Comparison of ENCODE assay signal across 11 mouse cellular contexts in genomic region chr15:102747853-102748252, GRCm38 (mm10). TPM values are rescaled to one million over a fixed set of nuclear protein-coding genes. Genes with fewer than 3 reads are reported as not detected.
DNase-seq lines count a peak whose midpoint lies in the region; ATAC-seq and TF ChIP-seq lines count a peak whose summit lies in the region.
"Had no signal": no experiment of that assay in that cellular context is flagged by ENCODE, and none has a peak within 500 bp of the region (broad histone marks: within the 10 kb centered on the region; RNA-seq: fewer than 3 reads in every experiment).

No protein-coding gene starts in this region.

- H3K4me1 ChIP-seq in neural tube, embryonic 11.5 days (ENCODE audit: control insufficient read depth, insufficient read depth, low read length), result peaks cover 42% of the 10 kb centered on the region
- peaks cover 55% of the 10 kb centered on the region for H3K4me1 ChIP-seq in forebrain, embryonic 16.5 days (replicated peaks; ENCODE audit: control insufficient read depth, insufficient read depth, low read length)
- H3K4me1 ChIP-seq in limb, embryonic 14.5 days (ENCODE audit: control insufficient read depth, insufficient read depth, low read length), result peaks cover 23% of the 10 kb centered on the region
- no peaks in the 10 kb centered on the region; the same call in 1 of the 2 replicates for H3K4me1 ChIP-seq in stomach, postnatal 0 days (replicated peaks; ENCODE audit: control insufficient read depth, insufficient read depth)

- 19% methylated on average over 8 of the region's 8 CpGs for WGBS in neural tube, embryonic 11.5 days
- 14% methylated on average over 8 of the region's 8 CpGs for WGBS in forebrain, embryonic 16.5 days
- 28% methylated on average over 8 of the region's 8 CpGs for WGBS in limb, embryonic 14.5 days
- WGBS in stomach, postnatal 0 days, result 44% methylated on average over 8 of the region's 8 CpGs

- peak overlapping the region; percentile 42; the same call in 1 of the 2 replicates for H3K4me3 ChIP-seq in neural tube, embryonic 11.5 days (ENCODE audit: low read depth, low read length)
- peak overlapping the region; percentile 1; the same call in 1 of the 2 replicates for H3K4me3 ChIP-seq in forebrain, embryonic 16.5 days (replicated peaks; ENCODE audit: low read length)
- no peak overlapping the region; the same call in 1 of the 2 replicates for H3K4me3 ChIP-seq in limb, embryonic 14.5 days (replicated peaks; ENCODE audit: low read length)
- peak overlapping the region; percentile 51; the same call in 1 of the 2 replicates for H3K4me3 ChIP-seq in stomach, postnatal 0 days (ENCODE audit: low read depth, low read length)

- TF ChIP-seq POLR2A in limb, embryonic 14.5 days (IDR thresholded peaks at IDR 0.05; ENCODE audit: borderline replicate concordance, extremely low read depth, insufficient read depth, insufficient read length), result no peak

- H3K9ac ChIP-seq in neural tube, embryonic 11.5 days (ENCODE audit: low read length), result peak overlapping the region; percentile 73
- peak overlapping the region; percentile 81 for H3K9ac ChIP-seq in forebrain, embryonic 16.5 days (replicated peaks; ENCODE audit: low read depth, low read length)
- no peak overlapping the region for H3K9ac ChIP-seq in limb, embryonic 14.5 days (ENCODE audit: low read depth, low read length, severe bottlenecking)
- H3K9ac ChIP-seq in stomach, postnatal 0 days (ENCODE audit: low read length), result no peak overlapping the region

- TF ChIP-seq EP300 in stomach, postnatal 0 days (optimal IDR thresholded peaks at IDR 0.05), result no peak

- no peak for TF ChIP-seq CTCF in stomach, postnatal 0 days (IDR thresholded peaks at IDR 0.05; ENCODE audit: low read depth)

- peak; percentile 16 for DNase-seq in neural tube, embryonic 11.5 days (ENCODE audit: low spot score)
- no peak for DNase-seq in neural tube, embryonic 10.5 days (ENCODE audit: extremely low spot score, low spot score)
- DNase-seq in limb, embryonic 14.5 days (ENCODE audit: low spot score), result no peak
- no peak for DNase-seq in stomach, postnatal 0 days (ENCODE audit: low spot score)
- no peak for DNase-seq in yolk sac, embryonic 10.5 days (ENCODE audit: low spot score)
- no peak for DNase-seq in embryo, embryonic 11 days
- no peak for DNase-seq in layer of hippocampus, postnatal 10 days (ENCODE audit: low spot score in 2 of 2)
- DNase-seq: layer of hippocampus, adult 9-11 months; thymus, postnatal 36 days had no signal

- no peaks in the 10 kb centered on the region for H3K9me3 ChIP-seq in neural tube, embryonic 11.5 days (ENCODE audit: control insufficient read depth, low read length)
- H3K9me3 ChIP-seq in forebrain, embryonic 16.5 days (ENCODE audit: control insufficient read depth, low read length), result no peaks in the 10 kb centered on the region
- no peaks in the 10 kb centered on the region for H3K9me3 ChIP-seq in limb, embryonic 14.5 days (ENCODE audit: control insufficient read depth, low read length)
- H3K9me3 ChIP-seq in stomach, postnatal 0 days (ENCODE audit: control insufficient read depth, low read length), result no peaks in the 10 kb centered on the region
- H3K9me3 ChIP-seq: megakaryocyte, embryonic 14.5 days had no signal

- peak overlapping the region; percentile 87 for H3K4me2 ChIP-seq in neural tube, embryonic 11.5 days (ENCODE audit: low read depth)
- H3K4me2 ChIP-seq in forebrain, embryonic 16.5 days (ENCODE audit: low read length), result peak overlapping the region; percentile 86
- H3K4me2 ChIP-seq in limb, embryonic 14.5 days (replicated peaks; ENCODE audit: low read depth, low read length, severe bottlenecking), result peak overlapping the region; percentile 97
- H3K4me2 ChIP-seq in stomach, postnatal 0 days (replicated peaks; ENCODE audit: low read depth), result no peak overlapping the region

- peaks cover 58% of the 10 kb centered on the region for H3K27me3 ChIP-seq in neural tube, embryonic 11.5 days (ENCODE audit: control insufficient read depth, insufficient read depth, low read length)
- no peaks in the 10 kb centered on the region for H3K27me3 ChIP-seq in forebrain, embryonic 16.5 days (replicated peaks; ENCODE audit: control insufficient read depth, insufficient read depth, low read length)
- peaks cover 45% of the 10 kb centered on the region for H3K27me3 ChIP-seq in limb, embryonic 14.5 days (ENCODE audit: control insufficient read depth, insufficient read depth, low read length)
- H3K27me3 ChIP-seq in stomach, postnatal 0 days (ENCODE audit: control insufficient read depth, insufficient read depth, low read length), result peaks cover 37% of the 10 kb centered on the region

- no peak for ATAC-seq in neural tube, embryonic 11.5 days (ENCODE audit: insufficient read depth, low FRiP score, low TSS enrichment)
- ATAC-seq in forebrain, embryonic 16.5 days, result no peak
- no peak for ATAC-seq in limb, embryonic 14.5 days (ENCODE audit: low FRiP score, low read depth)
- ATAC-seq in stomach, postnatal 0 days (ENCODE audit: low FRiP score, low TSS enrichment), result no peak

- peak overlapping the region; percentile 90 for H3K27ac ChIP-seq in neural tube, embryonic 11.5 days (ENCODE audit: low read depth, low read length)
- H3K27ac ChIP-seq in forebrain, embryonic 16.5 days (ENCODE audit: low read length), result peak overlapping the region; percentile 99
- no peak overlapping the region for H3K27ac ChIP-seq in limb, embryonic 14.5 days (replicated peaks; ENCODE audit: low read depth, low read length)
- H3K27ac ChIP-seq in stomach, postnatal 0 days (replicated peaks), result no peak overlapping the region

- no peaks in the 10 kb centered on the region for H3K36me3 ChIP-seq in neural tube, embryonic 11.5 days (ENCODE audit: control insufficient read depth, insufficient read depth, low read length)
- H3K36me3 ChIP-seq in forebrain, embryonic 16.5 days (ENCODE audit: control insufficient read depth, insufficient read depth), result no peaks in the 10 kb centered on the region
- H3K36me3 ChIP-seq in limb, embryonic 14.5 days (ENCODE audit: control insufficient read depth, insufficient read depth, low read length), result no peaks in the 10 kb centered on the region
- no peaks in the 10 kb centered on the region for H3K36me3 ChIP-seq in stomach, postnatal 0 days (ENCODE audit: control insufficient read depth, insufficient read depth, low read length)

RNA-seq across cellular contexts. Expression of gene Calcoco1, which starts 25.9 kb away (rescaled TPM):
- 36.7 and 40.9 TPM in 2 replicates for polyA plus RNA-seq in neural tube, embryonic 11.5 days (2014; fragmentation: Nextera tagmentation; extraction: Ambion mirVana)
- polyA plus RNA-seq in forebrain, embryonic 16.5 days (2015; fragmentation: Nextera tagmentation; extraction: Ambion mirVana), result 80.6 and 87.7 TPM in 2 replicates
- polyA plus RNA-seq in limb, embryonic 14.5 days (2012; rRNA removed), result 54.7 and 57.5 TPM in 2 replicates
- 56.6 and 62.9 TPM in 2 replicates for polyA plus RNA-seq in limb, embryonic 14.5 days (2014; fragmentation: Nextera tagmentation; extraction: Ambion mirVana)
- polyA plus RNA-seq in stomach, postnatal 0 days (2015; fragmentation: Nextera tagmentation; extraction: Ambion mirVana), result 25.5 and 27.6 TPM in 2 replicates
- 10 to 100 TPM; 57.7 to 62.7 TPM for total RNA-seq in layer of hippocampus, postnatal 10 days (2021)

Comparison
In these comparisons a context has a peak if more than half of its experiments do, and no peak if none do; other contexts are left out.
1. H3K27ac ChIP-seq: peak in neural tube, embryonic 11.5 days (single experiment) and forebrain, embryonic 16.5 days (single experiment); none in limb, embryonic 14.5 days (single experiment) and stomach, postnatal 0 days (single experiment).
2. H3K9ac ChIP-seq: peak in neural tube, embryonic 11.5 days (single experiment) and forebrain, embryonic 16.5 days (single experiment); none in limb, embryonic 14.5 days (single experiment) and stomach, postnatal 0 days (single experiment).